Mouse (Mus musculus) E14TG2a.4 (cell line): ENCODE results near the gene Eif3j1.
"Not testable (repeated sequence)": the region's sequence is repeated elsewhere in the genome, so short reads cannot be mapped to it uniquely, and the experiment has no call there.

ENCODE experiments used
- H3K27me3 ChIP-seq: 2 replicates; pipeline ENCODE4 v1.6.1; 2014; ENCODE audit warnings: low read length, control low read depth; ENCODE audit not compliant: insufficient read depth
- H3K36me3 ChIP-seq: 2 replicates; pipeline ENCODE4 v1.6.1; 2014; ENCODE audit warnings: low read length, control low read depth; ENCODE audit not compliant: insufficient read depth
- H3K4me1 ChIP-seq: replicated peaks from 2 replicates; pipeline ENCODE4 v1.6.1; 2014; ENCODE audit warnings: low read depth, low read length, control low read depth
- H3K4me3 ChIP-seq: replicated peaks from 2 replicates; pipeline ENCODE4 v1.5.1; 2014; ENCODE audit warnings: mild to moderate bottlenecking, low read length
- H3K9me3 ChIP-seq: 2 replicates; pipeline ENCODE4 v1.6.1; 2014; ENCODE audit warnings: low read length, control low read depth
- CTCF ChIP-seq: conservative IDR thresholded peaks from 2 replicates; pipeline ENCODE4 v1.5.1; 2014; ENCODE audit warnings: low read length
- NANOG ChIP-seq: IDR thresholded peaks from 2 replicates; pipeline ENCODE4 v1.6.1; 2014; ENCODE audit warnings: borderline replicate concordance, low read length, mixed read lengths
- POU5F1 ChIP-seq: IDR thresholded peaks from 2 replicates; pipeline ENCODE4 v1.6.1; 2014; ENCODE audit warnings: low read length, borderline replicate concordance

Eif3j1 gene

DNA sequence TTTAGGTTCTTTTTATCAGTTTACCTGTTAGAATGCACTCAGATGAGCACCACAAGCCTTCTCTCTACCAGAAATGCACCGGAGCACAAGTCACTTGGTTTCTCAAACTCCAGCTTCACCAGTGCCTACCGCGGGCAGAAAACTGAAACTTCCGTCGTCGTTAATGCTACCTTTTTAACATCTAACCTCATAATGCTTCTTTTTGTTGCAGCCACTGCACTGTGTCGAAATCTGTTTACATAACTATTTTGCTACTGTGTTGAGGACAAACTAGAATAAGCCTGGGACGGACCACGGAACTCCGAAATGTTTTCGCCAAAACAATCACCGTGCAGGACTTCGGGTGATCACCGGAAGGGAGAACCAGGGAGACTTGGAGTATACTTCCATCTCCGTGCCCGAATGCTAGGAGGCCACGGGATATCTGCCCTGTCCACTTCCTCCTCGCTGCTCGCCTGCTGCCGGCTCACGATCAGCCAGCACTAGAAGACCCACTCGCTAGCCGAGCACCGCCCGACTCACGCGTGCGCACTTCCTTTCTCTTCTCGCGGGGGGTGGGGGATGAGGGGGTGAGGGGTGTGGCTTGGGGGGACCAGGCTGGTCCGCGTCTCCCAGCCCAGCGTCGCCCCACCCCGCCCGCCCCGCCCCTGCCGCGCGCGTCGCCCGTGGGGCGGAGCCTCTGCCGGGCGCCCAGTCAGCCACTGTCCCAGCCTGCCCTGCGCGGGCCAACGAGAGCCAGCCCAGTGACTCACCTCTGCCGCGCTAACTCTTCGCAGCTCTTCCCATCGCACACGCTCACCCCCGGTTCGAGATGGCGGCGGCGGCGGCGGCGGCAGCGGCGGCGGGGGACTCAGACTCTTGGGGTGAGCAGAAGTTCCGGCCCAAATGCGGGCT is at the start of gene Eif3j1:
Gene Eif3j1, plus strand, starts transcription at position 685 of the 894 bp plus-strand sequence.
- no peak for TF ChIP-seq CTCF
- TF ChIP-seq POU5F1, result no peak
- TF ChIP-seq NANOG, result no peak
- peaks cover 17% of the 10 kb centered on the region for H3K36me3 ChIP-seq
- H3K4me3 ChIP-seq, result peak within 1 kb of the TSS; percentile 93
- peaks cover 2% of the 10 kb centered on the region; the same call in 1 of the 2 replicates for H3K27me3 ChIP-seq
- H3K4me1 ChIP-seq, result peaks cover 18% of the 10 kb centered on the region
- H3K9me3 ChIP-seq, result no peaks in the 10 kb centered on the region

DNA sequence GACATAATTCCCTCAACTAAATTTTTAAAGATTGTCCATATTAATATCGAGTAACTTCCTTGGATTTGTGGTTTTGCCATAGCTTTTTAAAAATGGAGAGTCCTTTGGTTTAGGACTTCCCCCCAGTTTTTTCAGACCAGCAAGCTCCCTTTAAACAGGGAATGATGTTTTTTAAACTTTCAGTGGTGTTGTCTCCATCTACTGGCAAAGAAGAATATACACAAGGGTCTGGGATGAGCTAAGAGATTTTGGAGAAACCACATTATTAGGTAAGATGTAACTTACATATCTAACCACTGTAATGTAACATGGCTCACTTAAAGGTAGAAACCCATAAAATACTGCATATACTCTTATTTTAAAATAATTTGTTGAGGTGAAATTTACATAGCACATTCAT is 32.6 kb upstream of the Eif3j1 start:
- H3K4me3 ChIP-seq, result no peak overlapping the region
- H3K9me3 ChIP-seq, result no peaks in the 10 kb centered on the region
- TF ChIP-seq NANOG (no peak), POU5F1 (no peak), CTCF (no peak; the same call in 1 of the 2 replicates)
- no peaks in the 10 kb centered on the region for H3K27me3 ChIP-seq
- no peaks in the 10 kb centered on the region for H3K4me1 ChIP-seq
- peaks cover 57% of the 10 kb centered on the region for H3K36me3 ChIP-seq

DNA sequence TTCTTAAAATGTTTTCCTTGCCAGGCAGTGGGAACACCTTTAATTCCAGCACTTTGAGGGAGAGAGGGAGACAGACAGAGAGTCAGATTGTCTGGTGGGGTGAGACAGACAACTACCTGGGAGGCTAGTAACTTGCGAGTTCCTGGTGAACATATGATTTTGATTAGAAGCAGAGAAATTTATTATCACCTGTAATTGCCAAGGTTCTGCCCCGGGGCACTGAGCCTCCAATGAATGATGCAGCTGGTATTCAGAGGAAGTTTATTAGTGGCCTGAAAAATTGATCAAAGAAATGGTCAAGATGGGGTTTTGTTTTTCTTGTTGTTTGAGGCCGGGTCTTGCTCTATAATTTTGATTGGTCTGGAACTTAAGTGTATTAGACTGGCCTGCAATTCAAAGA is 19.5 kb upstream of the Eif3j1 start:
- peaks cover 62% of the 10 kb centered on the region for H3K36me3 ChIP-seq

DNA sequence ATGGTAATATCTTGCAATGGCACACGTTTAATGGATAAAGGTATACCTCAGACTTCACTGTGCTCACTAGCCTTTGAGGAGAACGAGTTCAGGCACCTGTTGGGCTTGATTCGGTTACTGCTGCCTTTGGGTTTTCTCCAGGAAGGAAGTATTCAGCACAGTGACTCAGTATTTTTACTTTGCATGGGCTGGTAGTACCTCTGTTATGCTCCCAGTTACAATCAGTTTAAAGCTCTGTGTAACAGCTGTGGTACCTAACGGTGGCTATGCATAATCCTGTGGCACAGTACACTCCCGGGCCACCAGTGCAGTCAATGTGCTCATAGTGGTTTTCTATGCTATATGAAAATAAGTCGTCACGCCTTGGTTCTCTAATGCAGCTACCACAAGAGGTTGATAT is 16.9 kb upstream of the Eif3j1 start:
- H3K27me3 ChIP-seq, result no peaks in the 10 kb centered on the region
- no peaks in the 10 kb centered on the region for H3K9me3 ChIP-seq
- H3K36me3 ChIP-seq, result peaks cover 60% of the 10 kb centered on the region
- no peaks in the 10 kb centered on the region for H3K4me1 ChIP-seq
- TF ChIP-seq CTCF (no peak), NANOG (no peak), POU5F1 (no peak)
- no peak overlapping the region for H3K4me3 ChIP-seq

More for the DNA sequence above, 19.5 kb upstream of the Eif3j1 start:
- H3K4me1 ChIP-seq, result no peaks in the 10 kb centered on the region
- no peaks in the 10 kb centered on the region for H3K9me3 ChIP-seq
- no peak overlapping the region for H3K4me3 ChIP-seq
- no peaks in the 10 kb centered on the region for H3K27me3 ChIP-seq
- no peak for TF ChIP-seq NANOG

DNA sequence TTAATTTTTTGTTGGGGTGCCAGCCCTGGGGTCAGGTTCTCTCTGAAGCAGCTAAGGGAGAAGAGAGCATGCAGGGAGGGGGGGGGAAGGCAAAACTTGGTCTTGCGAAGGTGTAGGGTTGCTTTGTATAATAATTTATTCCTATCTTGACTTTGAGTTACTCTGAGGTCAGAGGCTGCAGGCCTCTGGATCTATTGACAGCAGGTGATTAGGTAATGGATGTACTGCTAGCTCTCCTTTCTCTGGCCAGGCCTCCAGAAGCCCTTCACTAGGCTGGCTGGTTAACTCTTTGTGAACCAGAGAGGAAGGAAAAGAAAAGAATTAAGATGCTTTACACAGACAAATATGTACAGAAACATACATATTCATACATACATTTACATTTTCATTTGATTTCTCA is 9.6 kb upstream of the Eif3j1 start:
- Histone ChIP-seq H3K36me3 (peaks cover 16% of the 10 kb centered on the region), H3K9me3 (no peaks in the 10 kb centered on the region), H3K27me3 (no peaks in the 10 kb centered on the region), H3K4me1 (no peaks in the 10 kb centered on the region), H3K4me3 (no peak overlapping the region)
- no peak for TF ChIP-seq POU5F1
- TF ChIP-seq CTCF, result no peak
- TF ChIP-seq NANOG, result no peak

DNA sequence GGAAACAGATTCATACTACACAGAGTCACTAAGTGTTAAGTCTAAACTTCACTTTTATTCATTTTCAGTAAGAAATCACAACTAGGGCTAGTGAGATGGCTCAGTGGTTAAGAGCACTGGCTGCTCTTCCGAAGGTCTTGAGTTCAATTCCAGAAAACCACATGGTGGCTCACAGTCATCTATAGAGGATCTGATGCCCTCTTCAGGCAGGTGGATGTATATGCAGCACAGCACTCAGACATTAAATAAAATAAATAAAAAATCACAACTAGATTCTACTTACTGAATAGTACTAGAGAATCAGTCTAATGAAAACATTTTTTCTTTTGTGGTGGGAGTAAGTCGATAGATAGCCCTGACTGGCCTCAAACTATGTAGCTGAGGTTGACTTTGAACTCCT is 6.1 kb upstream of the Eif3j1 start:
- Histone ChIP-seq H3K4me1 (no peaks in the 10 kb centered on the region), H3K4me3 (no peak overlapping the region), H3K36me3 (no peaks in the 10 kb centered on the region), H3K9me3 (no peaks in the 10 kb centered on the region), H3K27me3 (peaks cover 2% of the 10 kb centered on the region; the same call in 1 of the 2 replicates)
- TF ChIP-seq CTCF, result peak; percentile 51
- TF ChIP-seq POU5F1, result no peak

DNA sequence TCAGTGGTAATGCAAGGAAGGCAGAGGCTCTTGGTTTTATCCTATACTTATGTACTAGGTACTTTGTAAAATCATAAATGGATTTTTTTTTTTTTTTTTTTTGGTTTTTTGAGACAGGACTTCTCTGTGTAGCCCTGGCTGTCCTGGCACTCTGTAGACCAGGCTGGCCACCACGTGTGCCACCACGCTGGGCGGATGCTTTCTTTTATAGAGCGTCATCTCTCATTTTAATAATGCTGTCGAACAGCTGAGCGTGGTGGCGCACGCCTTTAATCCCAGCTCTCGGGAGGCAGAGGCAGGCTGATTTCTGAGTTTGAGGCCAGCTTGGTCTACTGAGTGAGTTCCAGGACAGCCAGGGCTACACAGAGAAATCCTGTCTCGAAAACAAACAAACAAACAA is 1.3 kb upstream of the Eif3j1 start:
- not testable (repeated sequence) for H3K36me3 ChIP-seq, H3K27me3 ChIP-seq, H3K4me3 ChIP-seq, H3K9me3 ChIP-seq
- H3K4me1 ChIP-seq, result peaks cover 12% of the 10 kb centered on the region

DNA sequence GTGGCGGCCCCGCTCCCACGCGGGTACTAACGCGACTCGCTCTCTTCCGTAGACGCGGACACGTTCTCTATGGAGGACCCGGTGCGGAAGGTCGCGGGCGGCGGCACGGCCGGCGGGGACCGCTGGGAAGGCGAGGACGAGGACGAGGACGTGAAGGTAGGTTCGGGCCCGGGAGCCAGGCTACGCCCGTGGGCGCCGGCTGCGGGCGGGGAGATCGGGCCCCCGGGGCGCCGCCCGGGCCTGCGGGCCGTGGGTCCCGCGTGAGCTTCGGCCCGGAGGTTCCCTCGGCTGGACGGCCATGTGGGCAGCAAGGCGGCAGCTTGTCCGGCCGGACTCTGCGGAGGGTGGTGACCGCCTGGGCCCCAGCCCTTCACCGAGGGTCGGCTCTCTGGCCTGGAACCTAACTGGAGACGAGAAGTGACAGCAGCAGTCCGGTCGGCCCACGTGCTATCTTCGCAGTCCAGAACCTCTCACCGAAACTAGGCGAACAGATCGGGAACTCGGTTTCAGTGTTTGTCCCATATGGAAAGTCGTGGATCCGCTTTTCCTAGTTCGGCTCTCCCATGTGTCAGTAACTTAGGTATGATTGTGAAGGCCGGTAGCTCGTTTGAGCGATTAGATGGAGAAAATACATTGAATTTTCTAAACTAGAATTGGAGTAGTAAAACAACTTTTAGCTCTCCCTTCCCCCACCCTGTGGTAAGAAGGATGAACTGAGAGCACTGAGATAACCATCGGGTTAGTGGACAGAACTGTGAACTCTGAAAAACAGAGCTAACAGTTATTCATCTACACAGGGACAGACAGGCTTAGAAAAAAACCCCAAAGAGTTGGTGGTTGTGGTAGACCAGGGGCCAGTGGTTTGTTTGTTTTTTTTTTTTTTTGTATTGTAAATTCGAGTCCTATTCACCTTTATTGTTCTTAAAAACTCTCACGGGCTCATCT is 682 bp downstream of the Eif3j1 start:
- Histone ChIP-seq H3K4me1 (peaks cover 28% of the 10 kb centered on the region), H3K27me3 (peaks cover 2% of the 10 kb centered on the region; the same call in 1 of the 2 replicates), H3K36me3 (peaks cover 26% of the 10 kb centered on the region), H3K9me3 (no peaks in the 10 kb centered on the region), H3K4me3 (peak overlapping the region; percentile 93)
- TF ChIP-seq CTCF, result no peak
- TF ChIP-seq POU5F1, result no peak
- no peak for TF ChIP-seq NANOG
